Mouse (Mus musculus): ENCODE measurements at regions not wholly inside any gene's neighbourhood (a gene's known extent, or its start where the extent isn't known, plus 50 kb on each side); places are given as distances from the start of the nearest gene placed in this dataset.

- no peak for TF ChIP-seq HCFC1 (IDR thresholded peaks at IDR 0.05; ENCODE audit: borderline replicate concordance, insufficient read depth, low read length)
- no peak for TF ChIP-seq CHD2 (IDR thresholded peaks at IDR 0.05; ENCODE audit: low read depth, low read length)
- TF ChIP-seq ZNF384 (IDR thresholded peaks at IDR 0.05; ENCODE audit: low read depth, low read length) = no peak
These were observed 543.9 kb downstream of the Gja1 start for GRCm38 (mm10) chr10:56920711-56921672.
